Mouse (Mus musculus) CH12.LX (cell line): Measurements from ENCODE around the gene Dio1.

Experiments
- CHD1 ChIP-seq: IDR thresholded peaks from 2 replicates; pipeline ENCODE4 v1.6.1; 2012; ENCODE audit warnings: low read depth, low read length, improper control_type of control experiment, inconsistent platforms
- CHD2 ChIP-seq: IDR thresholded peaks from 2 replicates; pipeline ENCODE4 v1.6.1; 2011; ENCODE audit warnings: low read length, improper control_type of control experiment
- CTCF ChIP-seq, 2 experiments: IDR thresholded peaks in 1 of 2; conservative IDR thresholded peaks in 1 of 2; 2 replicates each; pipeline ENCODE4 v1.5.1; 2011 to 2012; ENCODE audit warnings: low read depth in 2 of 2, low read length in 2 of 2, improper control_type of control experiment in 1 of 2, inconsistent platforms in 1 of 2, mild to moderate bottlenecking in 1 of 2, moderate library complexity in 1 of 2
- E2F4 ChIP-seq: IDR thresholded peaks from 2 replicates; pipeline ENCODE4 v1.6.1; 2011; ENCODE audit warnings: low read depth, low read length, improper control_type of control experiment; ENCODE audit not compliant: insufficient replicate concordance
- MAFK ChIP-seq: IDR thresholded peaks from 2 replicates; pipeline ENCODE4 v1.6.1; 2011; ENCODE audit warnings: low read length, improper control_type of control experiment; ENCODE audit not compliant: insufficient replicate concordance
- NELFE ChIP-seq: IDR thresholded peaks from 2 replicates; pipeline ENCODE4 v1.6.1; 2011; ENCODE audit warnings: low read depth, low read length, improper control_type of control experiment
- POLR2A ChIP-seq: IDR thresholded peaks from 2 replicates; pipeline ENCODE4 v1.6.1; 2011; ENCODE audit warnings: low read depth, mild to moderate bottlenecking, improper control_type of control experiment, low read length
- POLR2AphosphoS2 ChIP-seq: IDR thresholded peaks from 2 replicates; pipeline ENCODE4 v1.6.1; 2011; ENCODE audit warnings: low read depth, low read length, improper control_type of control experiment
- RCOR1 ChIP-seq: conservative IDR thresholded peaks from 2 replicates; pipeline ENCODE4 v1.6.1; 2012; ENCODE audit warnings: low read depth, mild to moderate bottlenecking, inconsistent platforms, low read length, improper control_type of control experiment
- SIN3A ChIP-seq: IDR thresholded peaks from 2 replicates; pipeline ENCODE4 v1.6.1; 2012; ENCODE audit warnings: low read length, improper control_type of control experiment, inconsistent platforms
- SMC3 ChIP-seq: IDR thresholded peaks from 2 replicates; pipeline ENCODE4 v1.6.1; 2011; ENCODE audit warnings: low read depth, low read length, improper control_type of control experiment
- TCF12 ChIP-seq: IDR thresholded peaks from 2 replicates; pipeline ENCODE4 v1.6.1; 2014; ENCODE audit warnings: low read depth, mild to moderate bottlenecking, inconsistent platforms, low read length, improper control_type of control experiment
- USF1 ChIP-seq: IDR thresholded peaks from 2 replicates; pipeline ENCODE4 v1.6.1; 2014; ENCODE audit warnings: low read depth, mild to moderate bottlenecking, inconsistent platforms, low read length, improper control_type of control experiment
- ZKSCAN1 ChIP-seq: IDR thresholded peaks from 2 replicates; pipeline ENCODE4 v1.6.1; 2012; ENCODE audit warnings: low read depth, inconsistent platforms, low read length, improper control_type of control experiment, borderline replicate concordance

- TF ChIP-seq SIN3A (peak; percentile 81; the same call in 1 of the 2 replicates), SMC3 (no peak), E2F4 (no peak), POLR2A (peak; percentile 4; the same call in 1 of the 2 replicates), USF1 (no peak), TCF12 (no peak), CHD2 (peak; percentile 40; the same call in 1 of the 2 replicates), CTCF (conservative IDR thresholded peaks at IDR 0.05 in 1 of 2, IDR thresholded peaks at IDR 0.05 in 1 of 2; ENCODE audit: low read depth in 2 of 2, low read length in 2 of 2) (no peak), RCOR1 (0 out of 2 replicates have a peak, but pooled peaks have one; percentile 34), CHD1 (no peak), NELFE (no peak), POLR2AphosphoS2 (no peak), MAFK (no peak), ZKSCAN1 (no peak)
These were observed 7.5 kb upstream of the Dio1 start for GRCm38 (mm10) chr4:107314479-107314805.
